Mouse (Mus musculus) kidney, postnatal 36 days (tissue): Measurements from ENCODE around the gene Crtam.

Experiments
- DNase-seq, 2 experiments: peaks; one replicate each; pipeline ENCODE4 v3.0.0; 2021 to 2022; ENCODE audit warnings: mixed read lengths in 2 of 2

Gene Crtam

DNA sequence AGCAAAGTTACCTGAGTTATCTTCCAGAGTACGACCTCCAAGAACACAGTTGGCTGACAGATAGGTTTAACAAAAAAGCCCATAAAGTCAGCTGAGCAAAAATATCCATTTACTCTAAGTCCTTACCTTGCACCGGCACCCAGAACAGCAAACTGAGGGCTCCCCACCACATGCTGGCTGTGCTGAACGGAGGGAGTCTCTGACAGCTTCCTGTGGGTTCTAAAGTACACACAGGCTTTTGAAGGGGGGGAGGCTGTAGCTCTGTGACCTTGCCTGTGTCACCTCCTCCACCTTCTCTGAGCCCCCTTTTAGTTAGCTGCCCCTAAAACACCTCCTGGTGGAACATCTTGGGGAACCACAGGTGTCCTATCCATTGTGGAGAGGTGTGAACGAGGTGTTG is at the start of gene Crtam:
Gene Crtam (minus strand): TSS at position 214 of the 400 bp plus-strand sequence.
- no peak for DNase-seq

DNA sequence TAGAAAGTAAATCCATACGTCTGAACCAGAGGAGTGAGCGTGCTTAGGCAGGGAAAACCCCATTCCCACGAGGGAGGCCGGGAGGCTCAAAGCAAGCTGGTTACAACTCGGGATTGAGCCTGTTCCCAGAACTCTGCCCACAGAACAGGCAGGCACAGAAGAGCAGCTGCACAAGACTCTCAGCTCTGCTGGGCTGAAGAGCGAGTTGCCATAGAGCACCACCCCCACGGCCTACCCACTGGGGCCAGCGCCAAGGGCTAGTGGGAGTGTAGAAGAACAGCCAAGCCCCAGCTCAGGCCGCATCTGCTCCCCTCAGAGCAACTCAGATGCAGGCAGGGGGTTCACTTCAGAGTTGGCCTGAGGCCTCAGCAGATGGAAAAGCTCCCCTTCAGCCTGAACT is 49.7 kb upstream of the Crtam start:
- DNase-seq: no peak

DNA sequence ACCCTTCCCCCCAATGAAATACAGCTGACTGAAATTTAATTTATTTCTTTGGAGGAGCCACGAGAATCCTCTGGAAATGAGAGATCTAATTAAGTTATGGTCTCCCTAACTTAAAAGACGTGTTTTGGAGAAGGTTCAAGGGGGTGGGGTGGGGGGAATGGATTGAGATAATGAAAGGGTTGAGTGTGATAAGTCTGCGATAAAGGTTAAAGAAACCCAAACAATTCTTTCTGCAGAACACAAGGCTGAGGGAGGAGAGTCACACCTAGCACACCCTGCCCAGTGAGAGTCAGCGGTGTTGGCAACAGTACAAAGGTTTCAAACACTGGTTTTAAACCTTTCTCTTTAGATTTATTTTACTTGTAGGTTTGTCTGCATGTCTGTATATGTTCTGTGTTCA is 49.0 kb upstream of the Crtam start:
- no peak for DNase-seq

DNA sequence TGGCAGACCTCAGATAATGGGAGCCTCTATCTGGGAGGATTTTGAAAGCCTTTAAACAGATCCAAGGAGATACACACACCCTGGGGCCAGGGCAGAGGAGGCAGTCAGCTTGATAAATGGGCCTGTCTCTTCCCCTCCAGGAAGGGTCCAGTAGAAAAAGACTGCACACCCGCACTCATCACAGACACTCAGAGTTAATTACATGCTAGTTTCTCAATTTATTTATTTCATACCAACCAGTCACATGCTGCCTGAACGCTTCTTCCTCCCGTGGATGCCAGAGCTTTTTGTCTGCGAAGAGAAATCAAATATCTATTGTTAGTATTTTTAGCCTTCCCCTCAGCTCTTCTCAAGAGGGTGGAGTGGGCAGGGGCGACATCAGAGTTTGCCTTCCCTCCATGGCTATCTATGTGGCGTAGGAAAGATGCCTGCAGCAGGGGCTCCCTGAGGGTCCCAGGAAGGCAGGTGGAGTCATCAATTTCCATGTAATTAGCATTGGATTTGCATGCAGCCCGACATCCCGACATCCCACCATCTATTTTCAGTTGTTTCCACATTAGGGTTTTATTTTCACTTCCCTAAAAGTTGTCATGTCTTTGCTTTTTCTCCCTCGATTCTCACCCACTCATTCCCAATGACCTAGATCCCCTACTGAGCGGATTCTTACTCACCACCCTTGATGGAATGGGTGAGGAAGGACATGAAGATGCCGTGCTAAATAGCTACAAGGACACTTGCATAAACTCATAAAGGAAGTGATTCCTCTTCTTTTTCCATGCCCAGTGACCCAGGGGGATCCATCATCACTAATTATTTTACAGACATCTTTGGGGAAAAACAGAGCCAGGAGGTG is 46.9 kb upstream of the Crtam start:
- DNase-seq: no peak

DNA sequence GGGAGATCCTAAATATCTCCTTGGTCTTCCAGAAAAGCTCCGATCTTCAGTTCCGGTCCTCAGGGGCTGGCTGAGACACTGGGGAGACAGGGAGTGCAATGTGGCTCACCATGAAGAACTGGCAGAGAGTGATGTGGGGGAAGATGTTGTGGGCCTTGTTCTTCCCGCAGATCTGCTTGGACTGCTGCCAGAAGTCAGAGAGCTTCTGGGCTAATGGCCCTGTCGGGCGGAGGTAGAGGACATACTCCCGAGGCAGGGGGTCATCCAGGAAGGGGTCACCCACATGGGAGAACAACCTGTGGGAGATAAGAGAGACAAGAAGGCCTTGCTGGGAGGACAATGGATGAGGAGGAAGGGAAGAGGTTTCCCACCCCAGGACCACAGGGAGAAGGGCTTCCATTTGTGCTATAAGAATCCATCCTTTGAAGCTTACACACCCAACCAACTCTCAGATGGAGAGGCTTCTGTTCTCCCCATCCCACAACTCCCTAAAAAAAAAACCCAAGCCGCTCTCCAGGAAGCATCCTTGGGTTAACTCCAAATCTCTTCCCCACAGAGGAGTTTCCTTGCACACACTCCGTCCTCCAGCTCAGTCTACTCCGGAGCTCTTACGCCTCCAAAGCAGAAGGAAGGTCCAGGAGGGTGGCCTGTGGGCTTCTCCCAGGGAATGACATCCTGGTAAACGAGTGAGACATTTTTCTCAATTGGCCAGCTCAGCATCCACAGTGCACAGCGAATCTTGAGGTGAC is 46.1 kb upstream of the Crtam start:
- no peak for DNase-seq

DNA sequence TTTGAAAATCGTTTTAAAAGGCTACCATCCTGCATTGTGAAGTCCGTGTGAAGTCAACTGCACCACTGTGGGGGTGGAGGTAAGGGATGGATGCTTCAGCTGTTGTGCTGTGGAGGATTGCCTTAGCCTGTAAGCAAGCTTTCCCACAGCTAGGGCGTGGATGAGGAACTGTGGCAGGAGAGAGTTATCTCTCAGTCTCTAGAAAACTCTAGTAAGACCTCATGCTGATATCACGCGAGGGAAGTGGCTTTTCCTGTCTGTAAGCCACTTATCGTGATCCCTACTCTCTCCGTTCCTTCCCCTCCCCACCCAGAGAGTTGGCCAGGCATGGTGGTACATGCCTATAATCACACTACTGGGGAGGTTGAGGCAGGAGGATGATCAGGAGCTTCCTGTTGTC is 44.9 kb upstream of the Crtam start:
- no peak for DNase-seq

DNA sequence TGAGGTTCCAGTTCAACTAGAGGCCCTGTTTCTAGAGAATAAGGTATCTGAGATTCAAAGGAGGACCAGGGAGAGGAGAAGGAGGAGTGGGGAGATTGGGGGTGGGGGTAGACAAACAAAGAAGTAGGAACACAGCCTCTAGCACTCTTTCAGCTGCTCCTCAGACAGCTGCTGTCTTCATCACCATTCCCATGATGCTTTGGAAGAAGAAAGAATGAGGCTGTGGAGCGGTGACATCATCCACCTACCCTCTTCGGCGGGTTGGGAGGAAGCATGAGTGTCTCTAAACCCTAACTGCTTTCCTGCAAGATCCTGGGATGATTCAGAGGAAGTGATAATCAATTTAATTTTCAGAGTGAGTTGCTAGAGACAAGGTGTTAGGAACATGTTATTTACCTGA is 44.4 kb upstream of the Crtam start:
- DNase-seq: no peak

DNA sequence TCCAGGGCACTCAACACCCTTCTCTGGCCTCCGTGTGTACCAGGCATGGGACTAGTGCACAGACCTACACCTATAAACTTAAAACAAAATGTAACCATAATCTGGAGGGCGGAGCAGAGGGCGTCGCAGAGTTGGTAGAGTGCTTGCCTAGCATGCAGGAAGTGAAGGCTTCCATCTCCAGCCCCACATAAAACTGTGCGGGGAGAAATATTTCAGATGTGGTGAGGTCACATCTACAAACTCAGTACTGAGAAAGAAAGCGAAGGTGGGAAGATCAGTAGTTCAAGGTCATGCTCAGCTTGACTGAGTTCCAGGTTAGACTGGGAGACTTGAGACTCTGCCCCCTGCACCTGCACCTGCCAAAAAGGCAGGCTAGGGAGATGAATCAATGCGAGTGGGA is 43.8 kb upstream of the Crtam start:
- no peak for DNase-seq

DNA sequence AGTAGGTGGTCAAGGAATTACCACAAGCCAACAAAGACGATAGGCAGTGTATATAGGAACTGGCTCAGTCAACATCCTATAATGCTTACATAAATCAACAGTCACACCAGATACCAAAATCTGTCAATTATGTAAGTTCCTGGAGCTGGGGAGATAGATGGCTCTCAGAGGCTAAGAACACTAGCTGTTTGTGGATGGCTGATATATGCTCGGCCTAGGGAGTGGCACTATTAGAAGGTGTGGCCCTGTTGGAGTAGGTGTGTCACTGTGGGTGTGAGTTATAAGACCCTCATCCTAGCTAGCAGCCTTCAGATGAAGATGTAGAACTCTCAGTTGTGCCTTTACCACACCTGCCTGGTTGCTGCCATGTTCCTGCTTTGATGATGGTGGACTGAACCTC is 43.2 kb upstream of the Crtam start:
- no peak for DNase-seq

DNA sequence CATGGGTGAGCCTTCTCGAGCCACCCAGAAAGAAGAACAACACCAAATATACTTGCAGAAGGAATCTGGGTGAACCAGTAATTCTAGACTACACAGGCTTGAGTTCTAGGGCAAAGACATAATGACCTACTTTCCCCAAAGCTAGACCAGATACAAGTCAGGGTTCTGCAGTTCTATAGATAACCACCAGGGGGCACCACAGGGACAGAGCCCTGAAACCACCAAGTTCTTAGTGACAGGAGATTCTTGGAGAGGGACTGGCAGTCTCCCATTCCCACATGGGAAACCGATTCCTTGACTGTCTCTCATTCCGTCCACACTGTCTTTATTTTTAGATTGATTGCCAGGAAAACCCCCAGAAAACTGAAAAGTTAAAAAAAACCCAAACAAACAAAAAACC is 40.2 kb upstream of the Crtam start:
- peak; percentile 87 to 92 for DNase-seq

DNA sequence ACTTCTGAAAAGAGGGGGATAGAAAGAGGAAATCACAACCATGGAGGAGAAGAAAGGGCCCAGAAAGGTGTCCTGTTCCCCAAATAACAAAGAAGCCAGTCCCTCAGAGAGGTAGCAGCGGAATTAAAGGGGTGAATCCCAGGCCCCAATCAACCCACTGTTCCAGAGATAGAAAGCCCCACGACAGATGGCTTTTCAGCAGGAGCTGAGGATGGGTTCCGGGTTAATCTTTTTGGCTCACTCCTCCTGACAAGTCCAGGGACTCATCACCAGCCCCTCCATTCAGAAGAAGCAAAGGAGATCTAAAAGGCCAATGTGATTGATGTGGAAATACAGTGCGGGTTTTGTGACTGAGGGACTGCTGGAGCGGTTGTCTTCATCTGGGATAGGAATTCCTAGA is 39.2 kb upstream of the Crtam start:
- no peak for DNase-seq

DNA sequence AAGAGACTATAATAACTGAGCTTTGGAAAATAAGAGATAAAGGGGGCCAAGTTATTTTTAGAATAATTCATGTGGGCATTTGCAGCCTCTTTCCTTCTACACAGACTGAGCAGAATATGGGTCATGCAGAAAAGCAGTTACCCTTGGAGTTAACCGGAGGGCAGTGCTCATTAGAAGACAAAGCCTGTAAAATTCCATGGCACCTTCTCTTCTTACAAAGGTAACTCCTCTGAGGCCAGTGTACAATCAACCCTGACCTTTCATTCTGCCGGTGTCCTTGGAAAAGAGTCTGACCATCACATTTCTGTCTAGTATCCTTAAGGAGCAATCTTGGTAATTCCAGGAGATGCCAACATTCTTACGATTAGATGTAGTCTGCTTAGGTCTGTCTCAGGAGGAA is 37.0 kb upstream of the Crtam start:
- no peak for DNase-seq

DNA sequence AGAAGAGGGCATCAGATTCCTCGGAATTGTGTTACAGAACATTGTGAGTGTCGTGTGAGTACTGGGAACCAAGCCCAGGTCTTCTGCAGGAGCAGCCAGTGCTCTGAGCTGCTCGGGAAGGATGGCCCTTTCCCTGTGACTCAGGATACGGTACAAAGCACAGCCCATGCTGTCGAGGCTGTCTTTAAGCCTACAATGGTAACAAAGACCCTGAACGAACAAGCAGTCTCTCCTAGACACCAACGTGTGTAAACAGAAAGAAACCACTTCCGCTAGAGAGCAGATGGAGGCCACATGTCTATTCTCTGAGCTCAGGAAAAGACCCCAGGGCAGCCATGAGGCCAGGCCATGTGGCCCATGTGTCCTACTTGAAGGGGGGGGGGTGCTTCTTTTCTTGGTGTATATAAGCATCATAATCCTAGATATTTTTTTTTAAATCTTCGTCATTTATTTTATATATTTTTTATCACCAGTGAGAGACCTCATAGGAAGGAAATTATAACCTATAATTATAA is 33.8 kb upstream of the Crtam start:
- DNase-seq: no peak

DNA sequence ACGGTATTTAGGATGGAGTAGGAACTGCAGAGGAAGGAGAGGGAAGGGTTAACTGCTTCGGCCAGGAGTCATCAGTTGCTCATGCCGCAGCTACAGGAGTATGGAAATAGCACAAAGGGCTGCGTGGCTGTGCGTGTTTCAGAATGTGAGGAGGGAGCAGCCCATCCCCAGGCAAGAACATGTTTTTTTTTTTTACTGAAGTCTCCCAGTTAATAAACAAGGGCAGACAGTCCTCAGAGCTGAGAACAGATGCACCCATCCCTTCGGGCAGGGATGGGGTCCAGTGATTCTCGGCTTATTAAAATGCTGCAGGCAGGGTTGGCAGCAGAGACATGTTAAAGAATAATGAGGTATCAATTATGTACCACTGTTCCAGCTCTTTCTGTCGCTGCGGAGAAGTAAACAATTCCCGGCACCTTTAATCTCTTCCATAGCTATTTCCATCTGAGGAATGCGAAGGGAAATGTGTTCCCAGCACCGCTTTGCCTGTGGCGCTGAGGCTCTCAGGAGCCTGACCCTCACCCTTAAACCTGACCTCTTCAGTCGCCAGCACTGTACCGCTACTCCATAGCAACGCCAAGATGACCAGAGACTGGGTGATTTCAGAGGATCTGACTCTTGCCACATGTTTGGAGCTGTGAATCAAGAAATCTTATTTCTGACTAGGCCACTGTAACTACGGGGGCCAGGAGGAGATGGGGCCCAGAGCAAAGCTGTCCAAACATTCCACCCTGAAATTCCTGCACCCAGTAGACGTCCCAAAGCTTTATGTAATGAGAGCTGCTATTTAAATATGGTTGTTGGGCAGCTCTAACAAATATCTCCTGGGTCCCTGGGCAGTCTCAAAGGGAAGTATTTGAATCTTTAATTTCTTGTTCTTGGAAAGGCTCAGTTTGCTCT is 27.4 kb upstream of the Crtam start:
- no peak for DNase-seq

DNA sequence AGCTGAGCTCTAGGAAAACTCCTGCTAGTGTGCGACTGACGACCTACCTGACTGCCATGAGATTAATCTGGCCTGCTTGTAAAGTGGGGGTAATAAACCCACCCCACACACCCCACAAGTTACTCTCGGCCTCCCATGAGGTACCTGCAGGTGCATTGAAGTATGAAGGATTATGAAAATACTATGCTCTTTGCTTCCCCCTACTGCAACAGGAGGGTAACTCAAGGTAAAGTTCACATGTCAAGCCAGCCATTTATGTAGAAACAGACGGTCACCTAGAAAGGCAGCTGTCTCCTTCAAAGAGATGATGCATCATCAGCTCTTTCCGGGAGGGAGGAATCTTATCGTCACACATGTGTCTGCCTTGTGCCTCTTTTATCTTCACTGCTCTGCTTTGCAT is 25.4 kb upstream of the Crtam start:
- DNase-seq: no peak

DNA sequence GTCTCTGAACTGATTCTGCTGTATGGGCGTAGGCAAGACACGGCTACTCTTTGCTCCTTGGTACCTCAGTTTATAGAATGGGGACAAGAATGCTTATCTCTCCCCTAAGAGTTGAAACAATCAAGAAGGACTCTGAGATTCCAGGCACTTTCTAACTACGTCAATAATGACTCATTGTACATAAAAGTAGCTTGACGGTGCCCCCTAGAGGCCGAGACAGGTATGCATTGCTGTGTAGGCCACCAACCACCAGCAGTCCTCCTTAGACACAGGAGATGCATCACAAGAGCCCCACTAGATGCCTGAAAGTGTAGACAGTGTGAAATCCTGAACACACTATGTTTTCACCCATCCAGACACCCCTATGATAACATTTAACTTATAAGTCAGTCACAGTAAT is 24.0 kb upstream of the Crtam start:
- peak; percentile 55 to 84 for DNase-seq

DNA sequence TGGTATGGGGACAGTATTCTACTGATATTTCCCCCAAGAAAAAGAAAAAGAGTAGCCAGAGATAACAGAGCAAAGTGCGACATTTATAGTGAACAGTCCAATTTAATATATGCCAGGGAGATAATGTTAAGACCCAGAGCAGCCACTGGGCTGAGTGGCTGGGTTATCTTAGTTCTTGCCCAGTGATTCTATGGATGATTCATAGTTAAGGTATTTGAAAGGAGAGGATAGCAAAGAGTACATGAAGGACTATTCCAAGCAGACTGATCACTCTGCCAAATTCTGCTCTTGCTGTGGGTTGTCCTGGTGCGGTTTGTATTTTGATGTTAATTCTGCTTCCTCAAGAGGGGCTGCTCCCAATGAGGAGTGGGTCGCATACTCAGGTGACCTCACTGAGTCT is 17.3 kb upstream of the Crtam start:
- no peak for DNase-seq

DNA sequence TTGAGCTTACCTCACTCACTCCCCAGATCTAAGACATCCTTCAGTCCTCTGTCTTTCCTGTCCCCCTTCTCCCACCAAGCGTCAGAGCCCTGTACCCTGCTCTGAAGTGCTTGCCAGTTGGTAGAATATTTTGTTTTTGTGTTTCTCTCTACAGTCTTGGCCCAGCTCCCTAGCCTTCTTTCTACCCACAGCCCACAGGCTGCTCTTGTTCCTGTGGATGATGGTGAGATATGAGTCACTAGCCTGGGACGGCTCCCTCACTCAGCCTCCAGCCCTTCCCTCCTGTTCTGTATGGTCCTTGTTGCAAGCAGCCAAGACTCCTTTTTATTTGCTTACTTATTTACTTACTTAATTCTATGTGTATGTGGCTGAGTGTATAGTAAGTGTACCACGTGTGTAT is 16.1 kb upstream of the Crtam start:
- DNase-seq: no peak

DNA sequence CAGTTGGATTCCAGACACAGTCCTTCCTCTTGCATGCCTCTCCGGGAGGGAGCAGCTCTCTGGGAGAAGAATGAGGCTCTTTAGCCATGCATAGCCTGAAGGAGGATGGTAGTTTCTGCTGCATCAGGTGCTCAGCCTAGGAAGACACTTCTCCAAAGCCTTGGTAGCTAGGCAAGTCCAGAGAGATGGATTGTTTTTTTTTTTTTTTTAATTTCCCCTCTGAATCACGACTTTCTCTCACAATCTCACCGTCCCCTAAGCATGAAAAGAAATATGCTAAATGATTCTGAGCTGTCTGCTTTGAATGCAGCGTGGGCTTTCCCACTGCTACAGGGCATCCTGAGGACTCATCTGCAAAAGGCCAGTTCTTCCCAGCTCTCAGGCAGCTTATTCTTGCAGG is 10.1 kb upstream of the Crtam start:
- DNase-seq: no peak

DNA sequence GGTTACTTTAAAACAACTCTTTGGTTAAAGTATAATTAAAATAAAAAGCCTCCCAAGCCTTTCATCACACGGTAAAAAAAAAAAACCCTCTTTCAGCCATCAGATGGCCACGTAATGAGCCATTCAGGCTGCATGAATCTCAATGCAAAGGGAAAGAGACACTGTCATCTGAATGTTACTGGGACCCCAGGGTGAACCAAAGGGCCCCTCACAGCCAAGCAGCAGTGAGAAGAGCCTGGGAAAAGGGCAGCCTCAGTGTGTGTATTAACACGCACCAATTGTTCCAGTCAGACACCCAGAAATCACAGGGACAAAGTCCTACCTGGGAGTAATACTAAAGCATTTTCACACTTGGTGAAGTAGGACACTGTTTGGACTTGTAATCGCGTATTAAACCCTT is 8.0 kb upstream of the Crtam start:
- peak in 1 of 2 experiments; percentile 10 for DNase-seq

DNA sequence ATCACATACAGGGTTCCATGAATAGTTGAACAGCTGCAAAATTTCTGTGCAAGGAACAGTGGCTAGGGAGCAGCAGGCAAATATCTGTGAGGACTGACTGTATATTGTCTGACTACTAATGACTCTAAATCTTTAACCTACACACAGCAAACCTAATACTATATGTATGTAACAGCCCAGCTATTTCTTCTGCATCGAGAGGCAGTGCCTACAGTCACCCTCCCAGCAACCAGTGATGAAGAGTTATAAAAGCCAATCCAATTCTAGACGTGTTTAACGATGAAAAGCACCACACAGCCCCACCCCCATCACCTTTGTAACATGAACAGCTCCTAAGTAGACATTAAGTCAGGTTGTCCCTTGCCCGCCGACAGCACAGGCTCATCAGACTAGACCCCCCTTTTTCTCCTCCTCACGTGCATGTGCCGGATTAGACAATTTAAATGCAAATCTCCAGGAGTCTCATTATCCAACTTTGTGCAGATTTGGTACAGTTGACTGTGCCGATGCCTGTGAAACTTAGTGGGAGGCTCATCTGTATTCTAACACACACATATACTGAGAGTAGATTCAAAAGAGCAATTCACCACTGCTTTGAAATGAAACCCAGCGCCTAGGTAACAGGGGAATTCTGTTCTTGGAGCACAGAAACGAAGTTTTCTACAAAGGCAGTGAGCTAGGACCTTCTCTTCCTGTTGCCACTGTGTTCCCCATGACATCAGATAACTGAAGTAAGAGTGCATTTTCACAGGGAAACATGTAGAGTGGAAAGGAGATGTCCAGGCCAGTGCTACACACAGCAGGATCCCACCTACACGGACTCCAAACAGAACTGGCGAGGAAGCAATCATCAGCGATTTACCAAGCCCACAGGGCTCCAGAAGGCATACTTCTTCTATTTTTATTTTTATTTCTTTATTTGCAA is 7.3 kb upstream of the Crtam start:
- DNase-seq: no peak

DNA sequence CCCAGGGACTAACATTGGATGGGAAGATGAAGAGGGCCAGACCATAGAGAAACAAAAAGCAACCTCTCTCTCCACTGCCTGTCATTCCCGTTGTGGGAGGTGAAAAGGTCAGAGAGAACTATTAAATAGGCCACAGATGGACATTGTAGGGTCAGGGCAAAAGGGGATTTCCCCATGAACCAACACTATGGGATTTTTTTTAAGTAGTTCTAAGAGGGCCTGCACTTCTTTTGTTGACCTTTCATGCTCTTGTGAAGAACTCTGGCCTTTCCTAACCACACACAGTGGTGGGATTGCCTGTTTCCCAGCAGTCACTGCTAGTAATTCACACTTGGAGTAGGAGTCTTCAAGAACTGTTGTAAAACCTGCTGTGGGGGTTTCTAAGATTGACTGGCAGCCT is 3.4 kb upstream of the Crtam start:
- no peak for DNase-seq
